Mouse (Mus musculus): ENCODE results near the gene Sap30l. TPM values are rescaled to one million over a fixed set of nuclear protein-coding genes. Genes with fewer than 3 reads are reported as not detected.

The Sap30l gene
- total RNA-seq (2021) = 10 to 100 TPM; 53.2 to 57.0 TPM
- long read RNA-seq, experiment 1, transcript Sap30l-201 (4 exons, 1,151 nt) = major isoform, 82 of 105 reads
- long read RNA-seq, experiment 1, partial matches to known transcripts = 0 of 105 reads
- long read RNA-seq, experiment 1, other reads (novel, unspliced or antisense) = 23 of 105 reads
- long read RNA-seq, experiment 2, transcript Sap30l-201 (4 exons, 1,151 nt) = major isoform, 50 of 60 reads
- long read RNA-seq, experiment 2, partial matches to known transcripts = 0 of 60 reads
- long read RNA-seq, experiment 2, other reads (novel, unspliced or antisense) = 10 of 60 reads

GRCm38 (mm10) chr11:57800971-57801765 is at the start of gene Sap30l:
Sap30l (plus strand) TSS chr11:57801637.
- DNase-seq (ENCODE audit: low spot score in 2 of 2) = peak; percentile 96 to 98

GRCm38 (mm10) chr11:57753538-57754203 is 47.8 kb upstream of the Sap30l start:
- no peak for DNase-seq (ENCODE audit: low spot score in 2 of 2)

GRCm38 (mm10) chr11:57758621-57759020 is 42.8 kb upstream of the Sap30l start:
- DNase-seq (ENCODE audit: low spot score in 2 of 2) = no peak

GRCm38 (mm10) chr11:57760509-57761058 is 40.9 kb upstream of the Sap30l start:
- no peak for DNase-seq (ENCODE audit: low spot score in 2 of 2)

GRCm38 (mm10) chr11:57761347-57761746 is 40.1 kb upstream of the Sap30l start:
- no peak for DNase-seq (ENCODE audit: low spot score in 2 of 2)

GRCm38 (mm10) chr11:57764124-57764523 is 37.3 kb upstream of the Sap30l start:
- no peak for DNase-seq (ENCODE audit: low spot score in 2 of 2)

- no peak for DNase-seq (ENCODE audit: low spot score in 2 of 2)
These were observed 34.8 kb upstream of the Sap30l start for GRCm38 (mm10) chr11:57766617-57767016.

GRCm38 (mm10) chr11:57767171-57767570 is 34.3 kb upstream of the Sap30l start:
- DNase-seq (ENCODE audit: low spot score in 2 of 2) = no peak

GRCm38 (mm10) chr11:57770776-57771175 is 30.7 kb upstream of the Sap30l start:
- no peak for DNase-seq (ENCODE audit: low spot score in 2 of 2)

GRCm38 (mm10) chr11:57771676-57772075 is 29.8 kb upstream of the Sap30l start:
- no peak for DNase-seq (ENCODE audit: low spot score in 2 of 2)

GRCm38 (mm10) chr11:57773479-57773878 is 28.0 kb upstream of the Sap30l start:
- no peak for DNase-seq (ENCODE audit: low spot score in 2 of 2)

- no peak for DNase-seq (ENCODE audit: low spot score in 2 of 2)
These were observed 27.5 kb upstream of the Sap30l start for GRCm38 (mm10) chr11:57773936-57774335.

GRCm38 (mm10) chr11:57775868-57776267 is 25.6 kb upstream of the Sap30l start:
- DNase-seq (ENCODE audit: low spot score in 2 of 2) = no peak

GRCm38 (mm10) chr11:57776546-57776945 is 24.9 kb upstream of the Sap30l start:
- DNase-seq (ENCODE audit: low spot score in 2 of 2) = no peak

- peak; percentile 38 to 49 for DNase-seq (ENCODE audit: low spot score in 2 of 2)
These were observed 23.1 kb upstream of the Sap30l start for GRCm38 (mm10) chr11:57778349-57778748.

GRCm38 (mm10) chr11:57779824-57780223 is 21.6 kb upstream of the Sap30l start:
- DNase-seq (ENCODE audit: low spot score in 2 of 2) = no peak

- peak; percentile 57 to 66 for DNase-seq (ENCODE audit: low spot score in 2 of 2)
These were observed 14.6 kb upstream of the Sap30l start for GRCm38 (mm10) chr11:57786616-57787418.

GRCm38 (mm10) chr11:57787913-57788312 is 13.5 kb upstream of the Sap30l start:
- DNase-seq (ENCODE audit: low spot score in 2 of 2) = peak in 1 of 2 experiments; percentile 26

GRCm38 (mm10) chr11:57790866-57791535 is 10.4 kb upstream of the Sap30l start:
- DNase-seq (ENCODE audit: low spot score in 2 of 2) = no peak

GRCm38 (mm10) chr11:57795086-57795485 is 6.4 kb upstream of the Sap30l start:
- DNase-seq (ENCODE audit: low spot score in 2 of 2) = no peak
